Mouse (Mus musculus) MEL (cell line): Measurements from ENCODE around the gene Derl2. TPM values are rescaled to one million over a fixed set of nuclear protein-coding genes. Genes with fewer than 3 reads are reported as not detected.

Experiments used
- DNase-seq: peaks from one replicate; pipeline ENCODE4 v3.0.0; 2011; ENCODE audit warnings: low read depth, low spot score
- H3K27ac ChIP-seq: 2 replicates; pipeline ENCODE4 v1.5.1; 2012; ENCODE audit warnings: low read depth, mild to moderate bottlenecking, control low read depth, low read length, moderate library complexity; ENCODE audit not compliant: control insufficient read depth
- H3K27me3 ChIP-seq, 2 experiments: fragments of 150-350 bp in 1 of 2; sonication (generic) in 1 of 2; 2 replicates each; pipeline ENCODE4 v1.6.1; 2012; ENCODE audit warnings: low read length in 2 of 2, mild to moderate bottlenecking in 2 of 2, improper control_type of control experiment in 1 of 2, moderate library complexity in 1 of 2; ENCODE audit not compliant: insufficient read depth in 2 of 2, control insufficient read depth in 1 of 2
- H3K36me3 ChIP-seq, 2 experiments: 2 replicates each; pipeline ENCODE4 v1.6.1; 2012 to 2014; ENCODE audit warnings: low read length in 2 of 2, improper control_type of control experiment in 1 of 2, inconsistent platforms in 1 of 2, mild to moderate bottlenecking in 1 of 2; ENCODE audit not compliant: insufficient read depth in 2 of 2, control insufficient read depth in 1 of 2
- H3K4me1 ChIP-seq, 2 experiments: fragments of 150-350 bp in 1 of 2; sonication (generic) in 1 of 2; 2 replicates each; pipeline ENCODE4 v1.6.1; 2012; ENCODE audit warnings: low read length in 2 of 2, improper control_type of control experiment in 1 of 2, mild to moderate bottlenecking in 1 of 2; ENCODE audit not compliant: insufficient read depth in 2 of 2, control insufficient read depth in 1 of 2
- H3K4me3 ChIP-seq, 2 experiments: fragments of 150-350 bp in 1 of 2; sonication (generic) in 1 of 2; 2 replicates each; pipeline ENCODE4 v1.5.1; 2012; ENCODE audit warnings: low read depth in 2 of 2, low read length in 2 of 2, mild to moderate bottlenecking in 2 of 2, moderate library complexity in 2 of 2, control low read depth in 1 of 2, improper control_type of control experiment in 1 of 2; ENCODE audit not compliant: control insufficient read depth in 1 of 2, insufficient read depth in 1 of 2
- H3K79me2 ChIP-seq: 2 replicates; pipeline ENCODE4 v1.6.1; 2012; ENCODE audit warnings: mild to moderate bottlenecking, low read length, moderate library complexity; ENCODE audit not compliant: control insufficient read depth, poor library complexity, insufficient read depth
- H3K9ac ChIP-seq: 2 replicates; pipeline ENCODE4 v1.6.1; 2012; ENCODE audit warnings: low read depth, mild to moderate bottlenecking, control low read depth, low read length, moderate library complexity; ENCODE audit not compliant: control insufficient read depth, poor library complexity, severe bottlenecking
- H3K9me3 ChIP-seq: fragments of 150-350 bp; sonication (generic); replicated peaks from 2 replicates; pipeline ENCODE4 v1.6.1; 2012; ENCODE audit warnings: mild to moderate bottlenecking, low read length, improper control_type of control experiment, moderate library complexity; ENCODE audit not compliant: insufficient read depth
- BHLHE40 ChIP-seq: IDR thresholded peaks from 2 replicates; pipeline ENCODE4 v1.6.1; 2012; ENCODE audit warnings: low read depth, mild to moderate bottlenecking, inconsistent platforms, low read length, improper control_type of control experiment, borderline replicate concordance
- CTCF ChIP-seq, 3 experiments: IDR thresholded peaks in 2 of 3; conservative IDR thresholded peaks in 1 of 3; 2 replicates each; pipeline ENCODE4 v1.5.1; 2011 to 2012; ENCODE audit warnings: low read length in 3 of 3, low read depth in 2 of 3, mild to moderate bottlenecking in 2 of 3, improper control_type of control experiment in 1 of 3, inconsistent platforms in 1 of 3, mixed read lengths in 1 of 3, moderate library complexity in 1 of 3; ENCODE audit not compliant: control insufficient read depth in 1 of 3, insufficient read depth in 1 of 3, poor library complexity in 1 of 3, severe bottlenecking in 1 of 3
- ELF1 ChIP-seq: IDR thresholded peaks from 2 replicates; pipeline ENCODE4 v1.6.1; 2014; ENCODE audit warnings: low read depth, mild to moderate bottlenecking, inconsistent platforms, low read length, improper control_type of control experiment, moderate library complexity
- ETS1 ChIP-seq: IDR thresholded peaks from 2 replicates; pipeline ENCODE4 v1.6.1; 2012; ENCODE audit warnings: low read depth, mild to moderate bottlenecking, inconsistent platforms, low read length, improper control_type of control experiment, moderate library complexity
- MAX ChIP-seq: IDR thresholded peaks from 2 replicates; pipeline ENCODE4 v1.6.1; 2011; ENCODE audit warnings: low read length, improper control_type of control experiment
- MAZ ChIP-seq: IDR thresholded peaks from 2 replicates; pipeline ENCODE4 v1.6.1; 2012; ENCODE audit warnings: low read depth, mild to moderate bottlenecking, inconsistent platforms, low read length, improper control_type of control experiment
- MXI1 ChIP-seq: IDR thresholded peaks from 2 replicates; pipeline ENCODE4 v1.6.1; 2011; ENCODE audit warnings: mild to moderate bottlenecking, low read depth, low read length, improper control_type of control experiment
- MYB ChIP-seq: IDR thresholded peaks from 2 replicates; pipeline ENCODE4 v1.6.1; 2011; ENCODE audit warnings: mild to moderate bottlenecking, low read depth, low read length, improper control_type of control experiment
- MYC ChIP-seq: IDR thresholded peaks from 2 replicates; pipeline ENCODE4 v1.6.1; 2011; ENCODE audit warnings: low read depth, mild to moderate bottlenecking, low read length, improper control_type of control experiment, moderate library complexity
- POLR2A ChIP-seq, 2 experiments: IDR thresholded peaks; 2 replicates each; pipeline ENCODE4 v1.6.1; 2011 to 2012; ENCODE audit warnings: low read length in 2 of 2, mild to moderate bottlenecking in 2 of 2, control low read depth in 1 of 2, improper control_type of control experiment in 1 of 2, low read depth in 1 of 2, moderate library complexity in 1 of 2; ENCODE audit not compliant: control insufficient read depth in 1 of 2, insufficient read depth in 1 of 2, poor library complexity in 1 of 2
- POLR2AphosphoS5 ChIP-seq: IDR thresholded peaks from 2 replicates; pipeline ENCODE4 v1.6.1; 2012; ENCODE audit warnings: low read depth, borderline replicate concordance, mild to moderate bottlenecking, inconsistent platforms, low read length, moderate library complexity, mixed read lengths
- RCOR1 ChIP-seq: IDR thresholded peaks from 2 replicates; pipeline ENCODE4 v1.6.1; 2012; ENCODE audit warnings: low read depth, mild to moderate bottlenecking, inconsistent platforms, low read length, improper control_type of control experiment
- SIN3A ChIP-seq: IDR thresholded peaks from 2 replicates; pipeline ENCODE4 v1.6.1; 2012; ENCODE audit warnings: low read length, improper control_type of control experiment, inconsistent platforms
- SMC3 ChIP-seq: IDR thresholded peaks from 2 replicates; pipeline ENCODE4 v1.6.1; 2011; ENCODE audit warnings: low read depth, low read length, improper control_type of control experiment
- TBP ChIP-seq: IDR thresholded peaks from 2 replicates; pipeline ENCODE4 v1.8.0; 2011; ENCODE audit warnings: low read depth, low read length, improper control_type of control experiment
- UBTF ChIP-seq: IDR thresholded peaks from 2 replicates; pipeline ENCODE4 v1.6.1; 2012; ENCODE audit warnings: low read depth, mild to moderate bottlenecking, inconsistent platforms, low read length, improper control_type of control experiment, moderate library complexity, borderline replicate concordance; ENCODE audit not compliant: insufficient read depth
- USF1 ChIP-seq: IDR thresholded peaks from 2 replicates; pipeline ENCODE4 v1.6.1; 2014; ENCODE audit warnings: low read depth, mild to moderate bottlenecking, inconsistent platforms, low read length, improper control_type of control experiment, moderate library complexity
- ZC3H11A ChIP-seq: IDR thresholded peaks from 2 replicates; pipeline ENCODE4 v1.6.1; 2012; ENCODE audit warnings: low read depth, mild to moderate bottlenecking, inconsistent platforms, low read length, improper control_type of control experiment
- ZKSCAN1 ChIP-seq: IDR thresholded peaks from 2 replicates; pipeline ENCODE4 v1.6.1; 2012; ENCODE audit warnings: low read depth, mild to moderate bottlenecking, inconsistent platforms, low read length, improper control_type of control experiment, moderate library complexity
- ZMIZ1 ChIP-seq: IDR thresholded peaks from 2 replicates; pipeline ENCODE4 v1.6.1; 2012; ENCODE audit warnings: low read depth, mild to moderate bottlenecking, inconsistent platforms, low read length, improper control_type of control experiment, moderate library complexity
- polyA plus RNA-seq, 2 experiments: library from polyadenylated mRNA; stranded (reverse) in 1 of 2; unstranded in 1 of 2; fragments of >175 nt in 1 of 2; fragments of >200 nt in 1 of 2; gene quantifications; 2 replicates each; pipeline versions ENCODE4 v1.2.1 to v1.2.4; 2012; ENCODE audit warnings: low replicate concordance in 2 of 2, low read depth in 1 of 2; ENCODE audit not compliant: insufficient read length in 2 of 2, insufficient read depth in 1 of 2, missing spikeins in 1 of 2
- total RNA-seq: library from RNA; depleted of rRNA; stranded (reverse); fragments of 300-350 nt; gene quantifications from 2 replicates; pipeline ENCODE4 v1.2.3, GENCODE M21; 2012

Derl2 gene
- total and polyA plus RNA-seq, 3 experiments: 32.8 TPM; not detected in 1

- TF ChIP-seq POLR2AphosphoS5 (no peak), SIN3A (peak; percentile 100), RCOR1 (peak; percentile 30; the same call in 1 of the 2 replicates), ZKSCAN1 (peak; percentile 73), ETS1 (peak; percentile 83), ZC3H11A (no peak), MAX (peak; percentile 98), USF1 (peak; percentile 88), UBTF (peak; percentile 61; the same call in 1 of the 2 replicates), POLR2A (IDR thresholded peaks at IDR 0.05; ENCODE audit: control insufficient read depth in 1 of 2, insufficient read depth in 1 of 2, low read depth in 1 of 2, low read length in 2 of 2, poor library complexity in 1 of 2) (peak; percentile 85 to 90), MYC (peak; percentile 98), ELF1 (peak; percentile 91), ZMIZ1 (no peak), CTCF (IDR thresholded peaks at IDR 0.05 in 2 of 3, conservative IDR thresholded peaks at IDR 0.05 in 1 of 3; ENCODE audit: control insufficient read depth in 1 of 3, insufficient read depth in 1 of 3, low read depth in 2 of 3, low read length in 3 of 3, poor library complexity in 1 of 3, severe bottlenecking in 1 of 3) (no peak), SMC3 (no peak), BHLHE40 (peak; percentile 97), MAZ (peak; percentile 73), TBP (peak; percentile 94), MXI1 (peak; percentile 100)
- TF ChIP-seq, all 39 proteins: peak for 26
Observed at GRCm38 (mm10) chr11:71004316-71004773, 15.3 kb downstream of the Derl2 start, which contains the start of gene Dhx33 (continued).

DNA sequence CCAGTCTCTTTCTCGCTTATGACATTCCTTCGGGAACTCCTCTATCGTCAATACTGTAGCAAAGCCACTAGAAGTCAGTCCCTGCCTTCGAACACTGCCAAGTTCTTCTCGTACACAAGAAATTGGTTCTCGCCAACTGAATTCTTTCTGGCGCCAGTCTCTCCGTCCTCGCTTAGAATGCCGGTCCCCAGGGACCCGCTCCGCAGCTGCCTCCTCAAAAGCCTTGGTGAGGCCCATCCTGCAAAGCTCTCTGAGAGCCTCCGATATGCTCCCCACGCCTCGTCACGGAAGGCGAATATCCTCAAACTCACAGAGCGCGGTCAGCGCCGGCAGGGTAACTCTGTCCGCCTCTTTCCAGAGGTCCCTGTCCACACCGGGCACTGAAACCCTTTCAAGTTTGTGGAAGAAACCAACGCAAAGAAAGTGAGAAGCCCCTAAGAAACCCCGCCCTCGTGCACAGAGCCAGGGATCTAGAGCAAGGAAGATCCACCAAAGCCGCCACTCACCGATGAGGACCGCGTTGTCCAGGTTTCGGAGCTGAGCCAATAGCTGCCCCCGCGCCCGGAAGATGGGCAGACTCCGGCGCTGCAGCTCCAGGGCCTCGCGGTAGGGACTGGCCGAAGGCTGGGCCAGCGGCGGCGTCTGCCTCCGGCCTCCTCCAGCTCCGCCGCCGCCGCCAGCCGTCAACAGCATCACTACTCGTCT, 15.9 kb downstream of the Derl2 start:
- H3K9me3 ChIP-seq: no peaks in the 10 kb centered on the region
- H3K4me1 ChIP-seq: peaks cover 0 to 10% of the 10 kb centered on the region in 2 experiments; a peak in 3 of 4 replicates
- peaks cover 38% of the 10 kb centered on the region for H3K79me2 ChIP-seq
- H3K27ac ChIP-seq: peak overlapping the region; percentile 56
- H3K4me3 ChIP-seq: peak overlapping the region; percentile 91 to 98
- peak overlapping the region; percentile 96 for H3K9ac ChIP-seq
- H3K36me3 ChIP-seq: peaks cover 11% of the 10 kb centered on the region in 2 experiments
- peak; percentile 85 for DNase-seq
- no peaks in the 10 kb centered on the region for H3K27me3 ChIP-seq
- TF ChIP-seq MYB: no peak
- TF ChIP-seq TBP: peak; percentile 30; the same call in 1 of the 2 replicates
